Mouse (Mus musculus) forebrain, embryonic 16.5 days (tissue): ENCODE measurements around the gene Lman2. TPM values are rescaled to one million over a fixed set of nuclear protein-coding genes. Genes with fewer than 3 reads are reported as not detected.

ENCODE experiments used
- ATAC-seq: fragments of 200-750 bp; cut with Nextera tagmentation; 2 replicates; pipeline ENCODE4 v1.8.0; 2017; ENCODE audit warnings: mild to moderate bottlenecking, moderate library complexity
- H3K27ac ChIP-seq: fragments of 300-500 bp; sonication (generic); 2 replicates; pipeline ENCODE4 v1.5.1; 2014; ENCODE audit warnings: low read length, control low read depth
- H3K27me3 ChIP-seq: fragments of 300-500 bp; sonication (generic); replicated peaks from 2 replicates; pipeline ENCODE4 v1.6.1; 2014; ENCODE audit warnings: low read length; ENCODE audit not compliant: control insufficient read depth, insufficient read depth
- H3K36me3 ChIP-seq: fragments of 300-500 bp; sonication (generic); 2 replicates; pipeline ENCODE4 v1.6.1; 2014; ENCODE audit not compliant: control insufficient read depth, insufficient read depth
- H3K4me1 ChIP-seq: fragments of 300-500 bp; sonication (generic); replicated peaks from 2 replicates; pipeline ENCODE4 v1.6.1; 2014; ENCODE audit warnings: low read length; ENCODE audit not compliant: control insufficient read depth, insufficient read depth
- H3K4me2 ChIP-seq: fragments of 300-500 bp; sonication (generic); 2 replicates; pipeline ENCODE4 v1.6.1; 2014; ENCODE audit warnings: mild to moderate bottlenecking, low read length, control low read depth
- H3K4me3 ChIP-seq: fragments of 300-500 bp; sonication (generic); replicated peaks from 2 replicates; pipeline ENCODE4 v1.5.1; 2014; ENCODE audit warnings: mild to moderate bottlenecking, low read length, control low read depth
- H3K9ac ChIP-seq: fragments of 300-500 bp; sonication (generic); replicated peaks from 2 replicates; pipeline ENCODE4 v1.6.1; 2014; ENCODE audit warnings: low read depth, low read length, control low read depth
- H3K9me3 ChIP-seq: fragments of 300-500 bp; sonication (generic); 2 replicates; pipeline ENCODE4 v1.6.1; 2016; ENCODE audit warnings: low read length; ENCODE audit not compliant: control insufficient read depth
- WGBS: fragments of 180-500 bp; shearing (Covaris S2); extraction: QIAGEN DNeasy Blood & Tissue Kit; methylation state at CpG from one replicate; pipeline ENCODE4 v1.1.7; 2014; 5-methylcytosine and 5-hydroxymethylcytosine counted together
- polyA plus RNA-seq: library from polyadenylated mRNA; unstranded; fragments of >200 nt; fragmentation: Nextera tagmentation; extraction: Ambion mirVana; gene quantifications from 2 replicates; pipeline ENCODE4 v1.2.1, GENCODE M21; 2015

Gene Lman2
- polyA plus RNA-seq, 1 experiment from 2014 or later: 56.3 TPM

DNA sequence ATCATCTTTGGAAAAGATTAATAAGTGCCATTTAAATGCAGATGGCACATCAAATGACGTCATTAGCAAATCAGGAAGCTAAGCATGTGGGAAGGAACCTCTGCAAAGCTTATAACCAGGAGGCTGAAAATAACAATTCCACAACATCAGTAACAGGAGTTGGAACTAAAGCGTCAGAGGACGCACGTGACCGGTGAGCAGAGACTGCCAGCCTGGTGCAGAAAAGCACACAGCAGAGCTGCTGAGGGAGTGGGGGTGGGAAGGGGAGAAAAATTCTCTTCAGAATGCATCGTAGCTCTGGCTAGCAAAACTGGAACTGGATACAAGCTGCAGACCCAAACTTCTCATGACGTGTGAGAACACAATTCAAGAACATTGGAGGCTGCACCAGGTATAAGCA, 18.3 kb downstream of the Lman2 start:
- no peak overlapping the region for H3K4me2 ChIP-seq
- WGBS: 91% methylated on average over 7 of the region's 7 CpGs
- ATAC-seq: no peak
- no peak overlapping the region for H3K4me3 ChIP-seq
- H3K36me3 ChIP-seq: peaks cover 31% of the 10 kb centered on the region
- H3K9me3 ChIP-seq: no peaks in the 10 kb centered on the region
- H3K27me3 ChIP-seq: no peaks in the 10 kb centered on the region
- H3K4me1 ChIP-seq: no peaks in the 10 kb centered on the region
- H3K27ac ChIP-seq: no peak overlapping the region
- H3K9ac ChIP-seq: no peak overlapping the region

GRCm38 (mm10) chr13:55342469-55342868, 20.1 kb downstream of the Lman2 start:
- 49% methylated on average over 11 of the region's 11 CpGs for WGBS

DNA sequence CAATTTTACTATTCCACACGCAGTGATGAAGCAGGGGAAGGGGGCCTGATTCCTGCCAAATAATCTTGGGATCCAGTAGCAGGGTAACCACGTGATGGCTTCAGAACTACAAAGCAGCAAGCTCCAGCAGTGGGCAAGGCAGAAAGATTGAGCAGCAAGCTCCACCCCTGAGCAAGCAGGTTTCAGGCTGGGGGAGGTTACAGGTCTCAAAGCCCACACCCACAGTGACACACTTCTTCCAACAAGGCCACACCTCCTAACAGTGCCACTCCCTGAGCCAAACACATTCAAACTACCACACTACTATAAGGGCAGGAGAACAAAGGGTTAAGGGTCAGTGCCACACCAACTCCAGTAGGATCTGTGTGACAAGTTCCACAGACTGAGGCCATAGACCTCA, 23.3 kb downstream of the Lman2 start:
- H3K9ac ChIP-seq: no peak overlapping the region
- no peaks in the 10 kb centered on the region for H3K36me3 ChIP-seq
- no peak for ATAC-seq
- H3K4me3 ChIP-seq: no peak overlapping the region
- WGBS: 50% methylated on average over 2 of the region's 2 CpGs
- no peaks in the 10 kb centered on the region for H3K4me1 ChIP-seq
- H3K27me3 ChIP-seq: no peaks in the 10 kb centered on the region
- H3K9me3 ChIP-seq: no peaks in the 10 kb centered on the region
- H3K4me2 ChIP-seq: no peak overlapping the region
- no peak overlapping the region for H3K27ac ChIP-seq

More at GRCm38 (mm10) chr13:55342469-55342868, 20.1 kb downstream of the Lman2 start:
- Histone ChIP-seq H3K36me3 (peaks cover 24% of the 10 kb centered on the region), H3K9ac (no peak overlapping the region), H3K4me2 (no peak overlapping the region), H3K9me3 (no peaks in the 10 kb centered on the region), H3K27me3 (no peaks in the 10 kb centered on the region), H3K27ac (no peak overlapping the region), H3K4me1 (no peaks in the 10 kb centered on the region), H3K4me3 (no peak overlapping the region)
- ATAC-seq: no peak

GRCm38 (mm10) chr13:55338131-55339054, 24.2 kb downstream of the Lman2 start:
- no peak overlapping the region for H3K4me3 ChIP-seq
- no peak for ATAC-seq

DNA sequence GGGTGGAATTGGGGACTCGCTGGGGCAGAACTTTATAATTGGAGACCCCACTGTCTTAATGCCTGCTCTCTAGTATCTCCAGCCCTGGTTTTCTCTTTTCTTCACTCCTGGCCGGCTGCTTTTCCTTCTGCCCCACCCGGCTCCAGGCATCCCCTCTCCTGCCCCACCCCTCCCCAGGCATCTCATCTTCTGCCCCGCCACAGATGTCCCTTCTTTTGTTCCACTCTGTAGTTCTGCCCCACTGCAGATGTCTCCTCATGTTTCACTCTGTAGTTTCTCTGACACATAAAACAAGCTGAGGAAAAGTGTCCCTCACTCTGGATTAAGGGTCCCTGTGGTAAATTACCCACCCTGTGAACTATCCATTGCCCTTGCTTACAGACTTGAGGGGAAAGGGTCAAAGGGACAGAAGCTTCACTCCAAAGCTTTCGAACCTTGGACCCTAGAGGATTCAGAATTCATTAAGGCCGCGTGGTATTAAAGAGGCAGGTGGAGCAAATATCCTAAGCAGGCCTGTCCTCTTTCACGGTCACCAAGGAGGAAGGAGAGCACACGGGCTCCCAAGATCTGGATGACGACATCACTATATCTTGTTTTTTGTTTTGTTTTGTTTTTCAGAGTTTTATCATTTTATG, 25.1 kb downstream of the Lman2 start:
- WGBS: 71% methylated on average over 10 of the region's 10 CpGs
- no peaks in the 10 kb centered on the region for H3K27me3 ChIP-seq
- H3K36me3 ChIP-seq: no peaks in the 10 kb centered on the region
- no peak for ATAC-seq
- no peak overlapping the region for H3K4me3 ChIP-seq
- H3K4me1 ChIP-seq: no peaks in the 10 kb centered on the region
- H3K27ac ChIP-seq: no peak overlapping the region
- H3K9ac ChIP-seq: no peak overlapping the region
- H3K9me3 ChIP-seq: no peaks in the 10 kb centered on the region
- H3K4me2 ChIP-seq: no peak overlapping the region

More at GRCm38 (mm10) chr13:55338131-55339054, 24.2 kb downstream of the Lman2 start:
- H3K9me3 ChIP-seq: no peaks in the 10 kb centered on the region
- H3K4me1 ChIP-seq: no peaks in the 10 kb centered on the region
- H3K4me2 ChIP-seq: no peak overlapping the region
- no peak overlapping the region for H3K9ac ChIP-seq
- WGBS: 59% methylated on average over 12 of the region's 12 CpGs
- no peak overlapping the region for H3K27ac ChIP-seq
- H3K27me3 ChIP-seq: no peaks in the 10 kb centered on the region
- H3K36me3 ChIP-seq: no peaks in the 10 kb centered on the region

- H3K27me3 ChIP-seq: no peaks in the 10 kb centered on the region
- no peaks in the 10 kb centered on the region for H3K9me3 ChIP-seq
- WGBS: 89% methylated on average over 4 of the region's 4 CpGs
- no peak overlapping the region for H3K9ac ChIP-seq
- H3K4me3 ChIP-seq: no peak overlapping the region
- H3K27ac ChIP-seq: no peak overlapping the region
- ATAC-seq: no peak
- peaks cover 1% of the 10 kb centered on the region; the same call in 1 of the 2 replicates for H3K4me1 ChIP-seq
- H3K4me2 ChIP-seq: no peak overlapping the region
- no peaks in the 10 kb centered on the region for H3K36me3 ChIP-seq
These were observed 26.9 kb downstream of the Lman2 start for GRCm38 (mm10) chr13:55335701-55336100.

GRCm38 (mm10) chr13:55332331-55332730, 30.3 kb downstream of the Lman2 start:
- no peak for ATAC-seq
- no peak overlapping the region for H3K27ac ChIP-seq
- 88% methylated on average over 3 of the region's 3 CpGs for WGBS

GRCm38 (mm10) chr13:55330567-55331400, 31.8 kb downstream of the Lman2 start:
- H3K4me1 ChIP-seq: peaks cover 33% of the 10 kb centered on the region
- H3K27ac ChIP-seq: peak overlapping the region; percentile 89
- H3K27me3 ChIP-seq: no peaks in the 10 kb centered on the region
- H3K9ac ChIP-seq: peak overlapping the region; percentile 76
- H3K9me3 ChIP-seq: no peaks in the 10 kb centered on the region
- ATAC-seq: no peak; the same call in 1 of the 2 replicates
- peak overlapping the region; percentile 93 for H3K4me3 ChIP-seq
- WGBS: 51% methylated on average over 14 of the region's 14 CpGs
- peak overlapping the region; percentile 92 for H3K4me2 ChIP-seq
- peaks cover 5% of the 10 kb centered on the region for H3K36me3 ChIP-seq

More at GRCm38 (mm10) chr13:55332331-55332730, 30.3 kb downstream of the Lman2 start:
- peaks cover 28% of the 10 kb centered on the region for H3K4me1 ChIP-seq
- no peak overlapping the region for H3K9ac ChIP-seq
- H3K27me3 ChIP-seq: no peaks in the 10 kb centered on the region
- H3K36me3 ChIP-seq: no peaks in the 10 kb centered on the region
- H3K4me3 ChIP-seq: no peak overlapping the region
- H3K9me3 ChIP-seq: no peaks in the 10 kb centered on the region
- H3K4me2 ChIP-seq: no peak overlapping the region
